Mouse (Mus musculus): ENCODE measurements at regions not wholly inside any gene's neighbourhood (a gene's known extent, or its start where the extent isn't known, plus 50 kb on each side); places are given as distances from the start of the nearest gene placed in this dataset.

- TF ChIP-seq POLR2A (IDR thresholded peaks at IDR 0.05; ENCODE audit: borderline replicate concordance, extremely low read depth, low read depth, low read length): no peak
- TF ChIP-seq CTCF (IDR thresholded peaks at IDR 0.05; ENCODE audit: insufficient read depth, low read length): no peak
Measured at GRCm38 (mm10) chr16:86806374-86806773, 547.6 kb upstream of the N6amt1 start.

Data from lung, adult 2 months (tissue).